Mouse (Mus musculus): ENCODE results near the gene Serinc3.
A peak's percentile ranks its signal among the peaks of the same experiment; 100 is the strongest.

The Serinc3 gene

GRCm38 (mm10) chr2:163595119-163595518 is 49.8 kb downstream of the Serinc3 start:
- peak; percentile 14 for DNase-seq (ENCODE audit: low read depth)

DNA sequence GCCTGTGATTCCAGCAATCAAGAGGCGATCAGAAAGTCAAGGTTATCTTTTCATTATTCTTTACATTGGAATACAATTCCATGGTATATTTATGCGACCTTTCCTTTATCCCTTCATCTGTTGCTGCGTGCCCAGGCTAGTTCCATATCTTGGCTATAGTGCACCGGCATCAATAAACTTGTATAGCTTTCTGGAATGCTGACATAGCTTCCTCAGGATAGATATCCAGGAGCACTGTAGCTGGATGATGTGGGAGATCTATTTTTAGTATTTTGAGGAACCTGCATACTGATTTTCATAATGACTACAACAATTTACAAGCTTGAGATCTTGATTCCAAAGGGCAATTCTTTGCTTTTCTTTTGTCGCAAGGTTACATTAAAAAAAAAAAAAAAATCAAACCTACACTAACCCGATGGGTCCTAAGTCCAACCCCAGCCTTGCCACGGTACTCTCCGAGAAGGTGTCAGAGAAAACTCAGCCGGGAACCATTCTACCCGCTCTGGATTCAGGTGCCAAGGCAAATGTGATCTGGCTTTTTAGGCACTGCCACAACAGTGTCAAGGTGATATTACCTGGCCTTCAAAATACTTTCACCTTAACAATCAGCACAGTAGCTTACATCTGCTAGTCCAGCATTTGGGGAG is 51.2 kb downstream of the Serinc3 start:
- DNase-seq (ENCODE audit: low read depth) = no peak

DNA sequence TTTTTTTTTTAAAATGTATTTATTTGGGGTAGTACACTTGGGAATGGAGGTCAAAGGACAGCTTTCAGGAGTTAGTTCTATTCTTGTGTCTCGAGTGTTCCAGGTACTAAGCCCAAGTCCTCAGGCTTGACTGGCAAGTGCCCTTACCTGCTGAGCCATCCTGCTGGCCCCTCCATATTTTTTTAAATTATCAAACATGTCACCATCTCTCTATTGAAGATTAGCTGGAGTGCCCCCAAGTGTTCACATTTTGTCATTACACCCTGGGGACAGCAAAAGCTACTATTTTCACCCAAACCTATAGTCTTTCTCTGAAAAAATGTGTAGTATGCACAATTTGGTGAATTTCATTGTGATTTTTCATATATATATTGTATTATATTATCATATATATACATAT is 52.8 kb downstream of the Serinc3 start:
- DNase-seq (ENCODE audit: low read depth) = peak; percentile 43

DNA sequence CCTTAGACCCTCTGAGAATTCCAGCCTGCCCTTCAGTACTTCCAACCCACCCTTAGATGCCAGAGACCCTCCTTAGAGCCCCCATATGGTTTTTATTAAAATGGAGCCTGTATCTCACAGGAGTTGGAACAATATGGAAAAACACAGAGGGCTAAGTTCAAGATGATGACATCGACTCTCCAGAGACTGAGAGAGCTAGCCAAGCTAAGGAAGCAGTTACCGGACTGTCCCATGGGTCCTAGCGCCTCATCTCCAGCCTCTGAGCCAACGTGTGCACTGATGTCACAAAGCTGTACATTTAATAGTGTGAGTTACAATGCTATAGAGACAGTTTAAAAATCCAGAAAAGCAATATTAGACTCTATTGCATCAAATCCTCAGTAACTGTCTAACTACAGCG is 53.9 kb downstream of the Serinc3 start:
- DNase-seq (ENCODE audit: low read depth) = peak; percentile 71

DNA sequence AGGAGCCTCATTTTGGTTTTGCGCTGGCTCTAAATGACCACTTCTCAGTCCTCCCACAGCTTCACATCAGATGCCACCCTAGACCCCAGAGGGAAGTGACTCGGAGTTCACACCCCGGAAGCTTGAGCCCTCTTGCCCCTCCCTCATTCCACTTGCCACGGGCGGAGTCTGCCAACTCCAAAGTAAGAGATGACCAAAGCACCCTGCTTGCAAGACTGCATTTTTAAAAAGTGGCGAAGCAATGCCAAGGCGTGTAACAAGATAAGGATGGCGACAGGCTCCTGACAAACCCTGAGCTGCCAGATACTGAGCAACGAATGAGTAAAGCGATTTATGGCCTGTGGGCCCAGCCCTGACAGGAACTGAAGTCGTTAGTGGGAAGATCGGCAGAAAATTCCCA is 54.7 kb downstream of the Serinc3 start:
- DNase-seq (ENCODE audit: low read depth) = peak; percentile 27

DNA sequence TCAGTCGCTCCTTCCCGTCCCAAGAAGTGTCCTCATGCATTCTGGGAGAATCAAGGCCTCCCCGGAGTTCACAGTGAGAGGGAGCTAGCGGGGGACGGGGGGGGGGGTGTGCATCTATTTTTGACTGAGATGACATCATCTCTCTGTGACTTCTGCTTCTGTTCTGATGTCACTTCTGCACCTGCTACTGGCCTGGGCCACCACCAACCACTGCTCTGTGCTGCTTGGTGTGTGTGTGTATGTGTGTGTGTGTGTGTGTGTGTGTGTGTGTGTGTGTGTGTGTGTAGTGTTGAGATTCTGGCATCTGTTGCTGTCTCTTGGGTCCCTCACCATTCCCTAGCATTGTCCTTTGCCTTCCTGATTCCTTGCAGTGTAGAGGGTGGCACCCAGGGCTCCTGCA is 57.4 kb downstream of the Serinc3 start:
- DNase-seq (ENCODE audit: low read depth) = no peak

GRCm38 (mm10) chr2:163586384-163587261 is 58.3 kb downstream of the Serinc3 start:
- peak; percentile 42 for DNase-seq (ENCODE audit: low read depth)

GRCm38 (mm10) chr2:163584088-163584426 is 60.9 kb downstream of the Serinc3 start:
- peak; percentile 13 for DNase-seq (ENCODE audit: low read depth)

- DNase-seq (ENCODE audit: low read depth) = no peak
These were observed 61.5 kb downstream of the Serinc3 start for GRCm38 (mm10) chr2:163583226-163584087.

- no peak for DNase-seq (ENCODE audit: low read depth)
These were observed 64.6 kb downstream of the Serinc3 start for GRCm38 (mm10) chr2:163580069-163580945.

DNA sequence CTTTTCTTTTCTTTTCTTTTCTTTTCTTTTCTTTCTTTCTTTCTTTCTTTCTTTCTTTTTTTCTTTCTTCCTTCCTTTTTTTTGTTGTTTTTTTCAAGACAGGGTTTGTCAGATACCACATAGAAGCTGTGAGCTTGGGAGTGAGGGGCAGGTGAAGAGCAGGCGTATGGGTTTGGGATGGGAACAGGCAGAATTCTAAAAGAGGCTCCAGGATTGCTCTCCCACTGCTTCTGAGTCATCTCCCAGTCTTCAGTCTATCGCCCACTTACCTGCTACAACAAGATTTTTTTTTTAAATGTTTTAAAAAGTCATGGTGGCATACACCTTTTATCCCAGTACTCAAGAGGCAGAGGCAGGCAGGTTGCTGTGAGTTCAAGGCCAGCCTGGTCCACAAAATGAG is 66.9 kb downstream of the Serinc3 start:
- DNase-seq (ENCODE audit: low read depth) = no peak

DNA sequence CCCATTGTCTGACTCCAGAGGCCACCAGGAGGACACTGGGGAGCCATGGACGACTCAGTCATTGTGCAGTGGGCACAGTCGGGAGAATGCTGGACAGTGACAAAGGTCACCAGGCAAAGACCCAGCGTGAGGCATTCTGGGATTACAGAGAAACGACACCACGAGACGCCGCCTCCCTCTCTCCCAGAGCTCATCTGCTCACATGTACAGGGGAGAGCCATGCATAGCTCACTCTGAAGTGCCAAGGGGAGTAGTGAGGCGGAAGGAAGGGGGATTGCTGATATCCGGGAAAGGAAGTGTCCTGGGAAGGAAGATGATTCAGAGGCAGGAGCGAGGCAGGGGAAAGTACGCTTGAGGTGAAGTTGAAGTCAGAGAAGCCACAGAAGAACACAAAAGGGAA is 69.7 kb downstream of the Serinc3 start:
- DNase-seq (ENCODE audit: low read depth) = no peak

DNA sequence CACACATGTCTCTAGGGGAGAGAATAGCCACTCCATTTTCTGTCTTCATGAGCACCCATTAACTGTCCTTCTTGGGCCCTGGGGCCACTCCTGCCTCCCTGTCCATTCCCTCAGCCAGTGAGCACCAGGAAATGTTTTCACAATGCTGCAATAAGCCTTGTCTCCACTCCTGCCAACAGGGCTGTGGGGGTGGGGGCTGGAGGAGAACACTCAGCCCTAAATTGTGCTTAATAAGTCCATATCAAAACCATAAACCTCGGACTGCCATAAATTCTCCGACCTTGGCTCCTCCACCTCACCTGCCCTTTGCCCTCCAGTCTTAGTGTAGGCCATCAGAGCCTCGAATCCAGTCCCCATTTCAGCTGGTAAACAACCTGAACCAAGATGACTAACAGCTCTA is 70.6 kb downstream of the Serinc3 start:
- no peak for DNase-seq (ENCODE audit: low read depth)

Measured in NIH3T3 (cell line).